Mouse (Mus musculus): ENCODE data around the gene Srcin1. TPM values are rescaled to one million over a fixed set of nuclear protein-coding genes. Genes with fewer than 3 reads are reported as not detected.
A peak's percentile ranks its signal among the peaks of the same experiment; 100 is the strongest.

Gene Srcin1
- polyA plus RNA-seq, 1 experiment from 2014 or later: 0.06 TPM

DNA sequence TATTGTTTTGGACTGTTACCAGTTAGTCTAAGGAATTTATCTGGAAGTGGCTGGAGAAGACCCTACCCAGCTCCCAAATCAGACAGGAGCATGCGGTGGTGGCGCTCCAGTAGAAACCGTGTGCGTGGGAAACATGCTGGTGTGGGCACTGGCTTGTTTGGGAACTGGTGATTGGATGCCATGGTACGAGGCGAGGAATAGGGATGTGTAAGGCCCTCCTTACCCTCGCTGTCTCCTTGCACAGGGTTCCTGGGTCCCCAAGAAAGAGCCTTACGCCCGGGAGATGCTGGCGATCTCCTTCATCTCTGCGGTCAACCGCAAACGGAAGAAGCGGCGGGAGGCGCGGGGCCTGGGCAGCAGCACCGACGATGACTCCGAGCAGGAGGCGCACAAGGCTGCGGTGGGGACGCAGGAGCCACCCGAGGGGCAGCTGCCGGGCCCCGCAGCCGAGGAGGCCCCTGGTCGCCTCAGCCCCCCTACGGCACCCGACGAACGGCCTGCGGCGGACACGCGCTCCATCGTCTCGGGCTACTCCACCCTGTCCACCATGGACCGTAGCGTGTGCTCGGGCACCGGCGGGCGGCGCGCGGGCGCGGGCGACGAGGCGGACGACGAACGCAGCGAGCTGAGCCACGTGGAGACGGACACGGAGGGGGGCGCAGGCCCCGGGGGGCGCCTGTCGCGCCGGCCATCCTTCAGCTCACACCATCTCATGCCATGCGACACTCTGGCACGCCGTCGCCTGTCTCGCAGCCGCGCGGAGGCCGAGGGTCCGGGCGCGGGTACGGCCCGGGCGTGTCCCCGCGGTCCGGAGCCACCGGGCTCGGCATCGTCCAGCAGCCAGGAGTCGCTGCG is 75.9 kb downstream of the Srcin1 start, which contains the start of gene 4933428G20Rik:
4933428G20Rik (minus strand) TSS at position 476 of the 855 bp plus-strand sequence.
- Histone ChIP-seq H3K4me2 (peak within 1 kb of the TSS; percentile 38), H3K4me1 (replicated peaks) (peaks cover 10% of the 10 kb centered on the region), H3K9ac (no peak within 1 kb of the TSS), H3K27me3 (peaks cover 21% of the 10 kb centered on the region), H3K4me3 (peak within 1 kb of the TSS; percentile 12), H3K9me3 (replicated peaks) (no peaks in the 10 kb centered on the region), H3K36me3 (peaks cover 36% of the 10 kb centered on the region), H3K27ac (no peak within 1 kb of the TSS)
- no peak; the same call in 1 of the 2 replicates for ATAC-seq (replicated peaks; ENCODE audit: insufficient number of reproducible peaks, insufficient read depth, low FRiP score, low read depth)
- 48% methylated on average over 75 of the region's 88 CpGs for WGBS

GRCm38 (mm10) chr11:97497543-97497942 is 78.4 kb downstream of the Srcin1 start:
- WGBS: 85% methylated on average over 4 of the region's 4 CpGs
- Histone ChIP-seq H3K36me3 (peaks cover 59% of the 10 kb centered on the region), H3K27me3 (peaks cover 21% of the 10 kb centered on the region), H3K9ac (no peak overlapping the region), H3K27ac (no peak overlapping the region), H3K4me1 (replicated peaks) (peaks cover 10% of the 10 kb centered on the region), H3K4me3 (no peak overlapping the region), H3K9me3 (replicated peaks) (no peaks in the 10 kb centered on the region), H3K4me2 (no peak overlapping the region)
- ATAC-seq (replicated peaks; ENCODE audit: insufficient number of reproducible peaks, insufficient read depth, low FRiP score, low read depth): no peak

DNA sequence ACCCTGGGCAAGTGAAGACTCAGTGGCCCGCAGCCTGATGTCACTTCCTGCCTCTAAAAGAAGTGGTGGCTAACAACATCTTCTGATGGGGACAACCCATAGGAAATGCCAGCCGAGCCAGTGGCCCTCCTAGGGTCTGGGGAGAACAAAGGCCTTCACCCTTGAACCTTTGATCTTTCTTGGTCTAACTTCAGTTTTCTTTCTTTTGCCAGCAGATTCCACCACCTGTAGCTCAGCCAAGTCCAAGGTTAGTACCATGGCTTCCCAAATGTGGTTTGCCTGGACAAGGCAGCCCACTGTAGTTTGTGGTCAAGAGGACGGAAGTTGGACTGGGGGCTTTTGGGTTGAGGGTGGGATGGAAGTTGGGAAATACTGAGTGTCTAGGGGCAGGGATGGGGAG is 83.2 kb downstream of the Srcin1 start:
- Histone ChIP-seq H3K4me3 (no peak overlapping the region), H3K27me3 (no peaks in the 10 kb centered on the region; the same call in 1 of the 2 replicates), H3K4me1 (replicated peaks) (no peaks in the 10 kb centered on the region), H3K9ac (no peak overlapping the region), H3K4me2 (no peak overlapping the region), H3K36me3 (peaks cover 78% of the 10 kb centered on the region), H3K9me3 (replicated peaks) (no peaks in the 10 kb centered on the region), H3K27ac (no peak overlapping the region)
- no peak for ATAC-seq (replicated peaks; ENCODE audit: insufficient number of reproducible peaks, insufficient read depth, low FRiP score, low read depth)
- WGBS: 88% methylated on average over 3 of the region's 3 CpGs

DNA sequence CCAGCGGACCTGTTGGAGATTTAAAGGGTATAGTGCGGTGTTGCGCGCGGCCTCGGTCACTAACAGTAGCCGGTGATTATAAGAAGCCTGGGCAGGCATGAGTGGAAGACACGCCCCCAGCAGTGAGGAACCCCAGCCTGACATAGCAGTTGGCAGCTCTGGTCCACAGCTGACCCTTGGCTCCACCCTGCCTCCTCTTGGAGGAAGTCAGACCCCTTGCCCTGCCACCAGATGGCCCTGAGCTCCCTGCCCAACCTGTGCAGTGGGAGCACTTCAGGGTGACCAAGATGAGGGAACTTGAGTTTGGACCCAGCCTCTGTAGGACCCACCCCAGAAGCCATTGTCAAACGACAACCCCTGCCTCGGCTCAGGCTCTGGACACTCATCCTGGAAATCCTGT is 84.3 kb downstream of the Srcin1 start:
- Histone ChIP-seq H3K4me2 (no peak overlapping the region), H3K4me1 (replicated peaks) (no peaks in the 10 kb centered on the region), H3K27me3 (no peaks in the 10 kb centered on the region), H3K9me3 (replicated peaks) (no peaks in the 10 kb centered on the region), H3K27ac (no peak overlapping the region), H3K36me3 (peaks cover 75% of the 10 kb centered on the region), H3K9ac (no peak overlapping the region), H3K4me3 (no peak overlapping the region)
- no peak for ATAC-seq (replicated peaks; ENCODE audit: insufficient number of reproducible peaks, insufficient read depth, low FRiP score, low read depth)
- WGBS: 83% methylated on average over 10 of the region's 10 CpGs

DNA sequence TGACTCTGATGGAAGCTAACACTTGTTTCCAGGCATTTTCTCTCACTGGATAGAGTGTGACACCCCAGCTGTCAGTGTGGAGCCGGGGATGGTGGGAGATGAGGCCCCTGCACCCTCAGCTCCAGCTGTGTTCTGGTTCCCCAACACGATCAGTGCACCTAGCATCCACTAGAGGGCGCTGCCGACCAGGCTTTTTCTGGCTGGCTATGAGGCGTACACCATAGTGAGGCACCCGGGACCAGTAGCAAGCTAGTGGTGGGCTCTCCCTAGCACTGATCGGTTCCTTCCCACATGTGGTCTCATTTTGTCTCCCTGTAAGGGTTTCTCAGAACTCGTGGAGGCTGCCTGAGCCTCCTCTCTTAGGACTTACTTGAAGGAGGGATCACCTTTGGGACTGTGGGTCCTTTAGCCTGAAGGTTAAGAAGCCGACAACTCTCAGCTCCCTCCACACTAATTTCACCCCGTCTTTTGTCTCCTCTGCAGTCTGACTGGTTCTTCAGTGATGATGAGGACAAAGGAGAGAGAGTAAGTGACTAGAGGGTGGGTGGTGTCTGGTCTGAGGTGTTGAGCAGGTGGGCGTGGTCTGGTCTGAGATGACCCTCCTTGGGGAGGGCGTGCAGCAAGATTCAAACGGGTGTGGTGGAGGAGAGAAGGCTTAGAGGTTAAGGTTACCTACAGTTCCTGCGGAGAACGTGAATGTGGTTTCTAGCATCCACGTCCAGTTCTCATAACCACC is 86.2 kb downstream of the Srcin1 start:
- Histone ChIP-seq H3K36me3 (peaks cover 73% of the 10 kb centered on the region), H3K4me3 (no peak overlapping the region), H3K27me3 (no peaks in the 10 kb centered on the region), H3K4me1 (replicated peaks) (peaks cover 4% of the 10 kb centered on the region; the same call in 1 of the 2 replicates), H3K9me3 (replicated peaks) (no peaks in the 10 kb centered on the region), H3K9ac (no peak overlapping the region), H3K4me2 (no peak overlapping the region), H3K27ac (no peak overlapping the region)
- WGBS: 40% methylated on average over 16 of the region's 16 CpGs
- 0 out of 2 replicates have a peak, but pooled peaks have one; percentile 26 for ATAC-seq (replicated peaks; ENCODE audit: insufficient number of reproducible peaks, insufficient read depth, low FRiP score, low read depth)

DNA sequence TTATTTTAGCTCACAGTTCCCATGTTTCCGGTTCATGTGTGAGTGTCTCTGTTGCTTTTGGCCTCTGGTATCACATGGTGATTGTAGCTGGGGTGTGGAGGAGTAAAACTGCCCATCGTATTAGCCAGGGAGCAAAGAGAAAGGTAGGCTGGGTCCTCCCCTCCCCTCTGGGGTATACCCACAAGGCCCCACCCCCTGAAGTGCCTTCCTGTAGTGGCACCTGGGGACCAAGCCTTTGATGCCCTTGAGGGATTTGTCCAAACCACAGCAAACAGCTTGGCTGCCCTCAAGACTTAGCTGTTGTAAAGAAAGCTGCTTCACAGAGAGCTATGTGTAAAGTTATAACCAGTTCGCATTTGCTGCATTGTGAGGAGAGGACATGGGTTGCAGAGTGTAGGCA is 88.3 kb downstream of the Srcin1 start:
- peaks cover 71% of the 10 kb centered on the region for H3K36me3 ChIP-seq
- WGBS: 58% methylated on average over 3 of the region's 3 CpGs

DNA sequence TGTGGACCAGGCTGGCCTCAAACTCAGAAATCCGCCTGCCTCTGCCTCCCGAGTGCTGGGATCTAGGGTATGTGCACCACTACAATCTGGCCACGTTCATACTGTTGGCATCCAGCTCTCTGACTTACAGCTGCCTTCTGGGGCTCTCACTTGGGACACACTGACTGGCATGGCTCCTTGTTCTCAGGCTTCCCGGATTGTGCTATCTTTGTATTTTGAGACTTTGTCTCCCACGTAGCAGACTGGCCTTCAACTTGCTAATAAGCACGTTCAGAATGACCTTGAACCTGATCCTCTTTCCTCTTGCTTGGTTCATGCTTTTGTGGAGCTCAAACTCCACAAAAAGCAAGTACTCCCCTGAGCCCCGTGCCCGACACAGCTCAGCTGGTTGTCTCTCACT is 90.3 kb downstream of the Srcin1 start:
- Histone ChIP-seq H3K4me2 (no peak overlapping the region), H3K36me3 (peaks cover 63% of the 10 kb centered on the region), H3K4me3 (no peak overlapping the region), H3K27ac (no peak overlapping the region), H3K9me3 (replicated peaks) (no peaks in the 10 kb centered on the region), H3K4me1 (replicated peaks) (peaks cover 4% of the 10 kb centered on the region; the same call in 1 of the 2 replicates), H3K9ac (no peak overlapping the region), H3K27me3 (no peaks in the 10 kb centered on the region)
- WGBS: 59% methylated on average over 8 of the region's 8 CpGs
- ATAC-seq (replicated peaks; ENCODE audit: insufficient number of reproducible peaks, insufficient read depth, low FRiP score, low read depth): no peak

More for the DNA sequence above, 88.3 kb downstream of the Srcin1 start:
- no peak overlapping the region for H3K27ac ChIP-seq
- no peak for ATAC-seq (replicated peaks; ENCODE audit: insufficient number of reproducible peaks, insufficient read depth, low FRiP score, low read depth)
- H3K9me3 ChIP-seq (replicated peaks): no peaks in the 10 kb centered on the region
- no peak overlapping the region for H3K9ac ChIP-seq
- no peaks in the 10 kb centered on the region for H3K27me3 ChIP-seq
- H3K4me1 ChIP-seq (replicated peaks): peaks cover 4% of the 10 kb centered on the region; the same call in 1 of the 2 replicates
- H3K4me3 ChIP-seq: no peak overlapping the region
- H3K4me2 ChIP-seq: no peak overlapping the region

GRCm38 (mm10) chr11:97479824-97480223 is 96.2 kb downstream of the Srcin1 start:
- Histone ChIP-seq H3K4me1 (replicated peaks) (peaks cover 6% of the 10 kb centered on the region), H3K36me3 (peaks cover 76% of the 10 kb centered on the region)

DNA sequence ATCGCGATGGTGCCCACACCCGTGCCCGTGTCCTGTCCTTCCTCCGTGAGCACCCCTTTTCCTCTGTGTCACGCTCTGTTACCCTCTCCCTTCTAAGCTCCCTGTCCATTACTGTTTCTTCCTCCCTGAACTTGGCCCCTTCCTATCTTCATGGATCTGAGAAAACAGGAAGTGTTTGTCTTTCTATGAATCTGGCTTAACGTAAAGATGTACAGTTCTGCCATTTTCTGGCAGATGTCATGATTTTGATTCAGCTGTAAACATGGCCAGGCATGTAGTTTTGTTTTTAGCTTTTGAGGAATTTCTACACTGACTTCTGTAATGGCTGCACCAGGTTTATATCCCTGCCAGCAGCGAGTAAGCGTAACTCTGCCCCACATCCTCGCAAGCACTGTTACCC is 96.9 kb downstream of the Srcin1 start:
- peaks cover 75% of the 10 kb centered on the region for H3K36me3 ChIP-seq
- ATAC-seq (replicated peaks; ENCODE audit: insufficient number of reproducible peaks, insufficient read depth, low FRiP score, low read depth): no peak
- H3K4me1 ChIP-seq (replicated peaks): peaks cover 6% of the 10 kb centered on the region
- no peaks in the 10 kb centered on the region for H3K9me3 ChIP-seq (replicated peaks)
- H3K27me3 ChIP-seq: no peaks in the 10 kb centered on the region
- H3K4me3 ChIP-seq: no peak overlapping the region
- no peak overlapping the region for H3K4me2 ChIP-seq
- no peak overlapping the region for H3K27ac ChIP-seq
- H3K9ac ChIP-seq: no peak overlapping the region
- WGBS: 87% methylated on average over 10 of the region's 10 CpGs

More at GRCm38 (mm10) chr11:97479824-97480223, 96.2 kb downstream of the Srcin1 start:
- Histone ChIP-seq H3K4me3 (no peak overlapping the region), H3K9me3 (replicated peaks) (no peaks in the 10 kb centered on the region), H3K27me3 (no peaks in the 10 kb centered on the region), H3K4me2 (no peak overlapping the region), H3K27ac (no peak overlapping the region), H3K9ac (no peak overlapping the region)
- ATAC-seq (replicated peaks; ENCODE audit: insufficient number of reproducible peaks, insufficient read depth, low FRiP score, low read depth): no peak
- 53% methylated on average over 8 of the region's 8 CpGs for WGBS

GRCm38 (mm10) chr11:97478345-97478744 is 97.6 kb downstream of the Srcin1 start:
- no peak overlapping the region for H3K27ac ChIP-seq
- no peak overlapping the region for H3K9ac ChIP-seq
- WGBS: 88% methylated on average over 6 of the region's 6 CpGs
- H3K4me2 ChIP-seq: no peak overlapping the region
- ATAC-seq (replicated peaks; ENCODE audit: insufficient number of reproducible peaks, insufficient read depth, low FRiP score, low read depth): no peak
- H3K4me3 ChIP-seq: no peak overlapping the region
- no peaks in the 10 kb centered on the region for H3K9me3 ChIP-seq (replicated peaks)
- peaks cover 77% of the 10 kb centered on the region for H3K36me3 ChIP-seq
- no peaks in the 10 kb centered on the region for H3K27me3 ChIP-seq
- peaks cover 6% of the 10 kb centered on the region for H3K4me1 ChIP-seq (replicated peaks)

DNA sequence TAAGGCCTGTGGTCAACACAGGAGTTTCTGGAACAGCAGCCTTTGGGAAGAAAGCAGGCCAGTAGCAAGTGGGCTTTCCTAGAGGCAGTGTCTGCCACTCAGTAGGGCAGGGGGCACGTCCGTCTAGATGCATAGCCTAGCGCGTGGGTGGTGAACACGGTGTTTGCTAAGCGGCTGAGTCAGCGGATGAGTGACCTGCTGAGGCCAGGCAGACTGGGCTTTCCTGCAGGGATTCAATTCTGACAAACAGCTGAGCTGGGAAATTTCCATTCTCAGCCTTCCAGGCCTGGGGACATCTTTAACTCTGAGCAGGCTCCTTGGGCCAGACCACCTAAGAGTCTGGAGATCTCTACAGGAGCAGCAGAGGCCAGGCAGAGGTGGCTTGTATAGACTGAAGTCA is 98.6 kb downstream of the Srcin1 start:
- H3K4me2 ChIP-seq: no peak overlapping the region
- ATAC-seq (replicated peaks; ENCODE audit: insufficient number of reproducible peaks, insufficient read depth, low FRiP score, low read depth): no peak
- peaks cover 74% of the 10 kb centered on the region for H3K36me3 ChIP-seq
- no peak overlapping the region for H3K4me3 ChIP-seq
- H3K27me3 ChIP-seq: no peaks in the 10 kb centered on the region
- peaks cover 6% of the 10 kb centered on the region for H3K4me1 ChIP-seq (replicated peaks)
- no peak overlapping the region for H3K27ac ChIP-seq
- H3K9me3 ChIP-seq (replicated peaks): no peaks in the 10 kb centered on the region
- 78% methylated on average over 7 of the region's 7 CpGs for WGBS
- H3K9ac ChIP-seq: no peak overlapping the region
